Mouse (Mus musculus) layer of hippocampus, adult 9-11 months (tissue): ENCODE data around the gene Dhrs3.

ENCODE experiments used
- DNase-seq: peaks from one replicate; pipeline ENCODE4 v3.0.0; 2022

Gene Dhrs3

GRCm38 (mm10) chr4:144892133-144892936 is at the start of gene Dhrs3:
Gene Dhrs3 (plus strand): TSS chr4:144892827.
- DNase-seq = peak; percentile 89

DNA sequence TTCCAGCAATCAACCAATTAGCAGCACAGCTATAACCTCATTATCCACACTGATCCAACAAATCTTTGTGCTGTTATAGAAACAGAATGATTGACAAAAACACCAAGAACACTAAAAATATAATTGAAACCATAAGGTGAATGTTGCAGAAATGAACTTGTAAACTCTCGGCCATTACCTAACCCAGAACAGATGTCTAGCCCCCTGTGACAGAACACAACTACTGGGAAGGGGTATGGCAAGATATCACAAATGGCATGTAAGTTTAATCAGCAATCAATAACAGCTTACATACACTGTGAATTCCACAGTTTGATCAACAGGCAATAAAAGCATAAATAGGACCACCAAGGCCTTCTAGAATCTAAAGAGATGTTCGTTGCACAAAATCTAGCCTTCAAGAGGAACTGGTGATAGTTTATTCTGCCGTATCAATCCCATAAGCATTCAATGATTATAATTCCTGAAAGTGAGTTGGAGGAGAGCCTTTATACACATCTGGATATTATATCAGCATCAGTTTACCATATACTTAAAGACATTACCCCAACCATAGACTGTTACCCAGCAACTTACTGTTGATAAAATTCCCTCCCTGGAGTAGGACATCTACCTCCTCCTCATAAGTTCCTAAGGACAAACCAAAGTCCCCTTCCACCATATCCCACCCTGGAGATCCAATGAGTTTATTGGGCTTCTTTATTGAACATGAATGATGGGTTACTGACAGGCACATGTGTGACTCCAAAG is 30.7 kb upstream of the Dhrs3 start:
- no peak for DNase-seq

- peak; percentile 29 for DNase-seq
Observed at GRCm38 (mm10) chr4:144867926-144868325, 24.7 kb upstream of the Dhrs3 start.

- no peak for DNase-seq
Observed at GRCm38 (mm10) chr4:144868584-144868983, 24.0 kb upstream of the Dhrs3 start.

GRCm38 (mm10) chr4:144872905-144873304 is 19.7 kb upstream of the Dhrs3 start:
- no peak for DNase-seq

DNA sequence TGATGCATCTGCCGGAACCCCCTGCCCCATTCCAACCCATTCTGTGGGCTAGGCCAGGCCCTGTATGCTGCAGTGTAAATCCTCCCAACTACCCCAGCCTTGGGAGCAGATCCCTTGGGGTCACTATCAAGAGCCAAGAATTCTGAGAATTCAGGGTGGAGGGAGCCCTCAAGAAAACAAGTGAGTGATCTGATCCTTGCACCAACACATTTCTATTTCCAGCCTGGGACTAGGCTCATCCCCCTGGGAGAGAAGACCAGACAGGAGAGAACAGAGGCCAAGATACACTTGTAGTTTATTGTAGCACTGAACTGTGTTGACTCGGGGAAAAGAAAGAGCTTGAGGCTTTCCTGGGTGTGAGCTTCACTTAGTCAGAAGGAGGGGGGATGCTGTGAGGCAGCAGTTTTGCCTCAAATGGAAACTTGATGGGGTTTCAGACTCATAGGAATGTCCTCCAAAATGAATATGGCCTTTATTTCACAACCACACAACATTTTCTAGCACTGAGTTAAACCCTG is 17.0 kb upstream of the Dhrs3 start:
- no peak for DNase-seq

DNA sequence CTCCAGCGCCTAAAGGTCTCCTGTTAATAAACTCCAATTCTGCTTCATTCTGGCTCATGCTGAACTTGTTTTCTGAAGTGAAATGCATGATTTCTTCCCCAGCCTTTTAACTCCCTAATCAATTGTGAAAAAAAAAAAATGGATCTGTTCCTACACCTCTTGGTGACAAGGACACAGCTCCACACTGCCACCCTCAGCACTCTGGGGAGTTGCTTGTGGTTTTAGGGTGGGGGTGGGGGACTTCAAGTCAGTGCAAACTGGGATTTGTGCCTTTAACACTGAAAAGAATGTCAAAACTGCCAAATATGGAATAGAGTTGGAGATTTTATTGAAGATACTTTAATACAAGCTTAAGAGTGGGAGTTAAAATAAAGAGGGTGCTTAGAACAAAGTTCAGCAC is 13.1 kb upstream of the Dhrs3 start:
- no peak for DNase-seq

DNA sequence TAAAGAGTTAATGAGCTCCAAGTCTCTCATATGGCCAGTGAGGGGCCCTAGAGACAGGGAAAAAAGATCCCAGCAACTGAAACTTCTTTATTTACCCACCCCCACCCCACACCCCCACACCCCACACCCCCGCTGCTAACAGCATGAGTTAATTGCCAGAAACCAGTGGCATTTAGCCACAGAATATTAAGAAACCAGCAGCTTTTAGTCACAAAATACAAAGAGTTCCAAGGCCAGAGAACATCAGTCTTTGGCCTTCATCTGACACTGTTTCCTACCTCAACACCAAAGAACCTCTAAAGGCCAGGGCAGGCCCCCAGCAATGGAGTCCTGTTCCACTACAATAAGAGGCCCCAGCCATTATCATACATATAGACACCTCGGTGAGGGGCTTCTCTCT is 11.3 kb upstream of the Dhrs3 start:
- no peak for DNase-seq

DNA sequence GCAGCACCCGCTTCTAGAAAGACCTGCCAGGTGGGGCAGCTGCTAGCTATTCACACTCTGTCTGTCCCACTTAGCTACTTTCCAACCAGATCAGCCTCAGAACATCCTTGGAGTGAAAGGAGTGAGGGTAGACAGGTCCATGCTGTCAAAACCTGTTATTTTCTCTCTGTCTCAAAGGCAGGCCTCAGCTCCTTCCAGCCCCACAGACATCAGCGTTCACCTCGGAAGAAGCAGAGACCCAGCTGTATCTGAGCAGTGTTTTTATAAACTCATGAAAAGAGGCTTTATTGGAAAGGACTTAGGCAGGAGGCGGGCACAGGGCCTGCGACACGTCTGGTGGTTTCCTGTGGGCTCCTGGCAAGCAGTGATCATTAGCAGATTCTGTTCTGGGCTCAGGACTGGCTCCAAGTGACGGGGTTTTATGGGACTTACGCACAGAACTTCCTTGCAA is 9.7 kb upstream of the Dhrs3 start:
- peak; percentile 33 for DNase-seq

DNA sequence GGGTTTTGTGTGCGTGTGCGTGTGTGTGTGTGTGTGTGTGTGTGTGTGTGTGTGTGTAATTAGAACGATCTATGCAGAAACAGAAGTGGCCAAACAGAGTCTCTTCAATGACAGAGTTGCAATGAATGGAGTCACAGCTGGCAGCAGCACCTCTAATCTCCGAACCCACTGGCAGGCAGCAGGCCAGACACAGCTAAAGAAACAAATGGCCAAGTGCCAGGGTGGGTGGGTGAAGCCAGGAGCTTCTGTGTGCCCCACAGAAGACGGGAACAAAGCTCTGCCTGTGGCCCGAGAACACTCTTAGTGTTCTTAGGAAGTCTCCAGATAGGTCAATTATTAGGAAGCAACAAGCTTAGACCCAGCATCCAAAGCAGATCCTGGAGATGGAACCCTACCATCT is 6.2 kb upstream of the Dhrs3 start:
- no peak for DNase-seq

DNA sequence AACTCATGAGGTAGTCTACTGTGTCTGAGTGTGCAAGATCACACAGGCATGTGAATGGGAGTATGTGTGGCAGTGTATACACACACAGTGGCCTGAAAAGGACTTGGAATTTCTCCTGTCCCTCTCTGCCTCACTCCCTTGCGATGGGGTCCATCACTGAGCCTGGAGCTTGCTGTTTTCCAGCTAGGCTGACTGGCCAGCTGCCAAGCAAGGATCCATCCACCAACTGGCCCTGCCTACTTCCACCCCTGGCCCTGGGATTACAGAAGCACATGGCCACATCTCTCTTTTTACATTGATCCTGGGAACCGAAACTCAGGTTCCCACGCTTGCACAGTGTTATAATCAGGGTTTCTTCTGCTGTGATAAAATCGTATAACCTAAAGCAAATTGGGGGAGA is 3.9 kb upstream of the Dhrs3 start:
- DNase-seq = no peak

- DNase-seq = no peak
Observed at GRCm38 (mm10) chr4:144889505-144890301, 2.9 kb upstream of the Dhrs3 start.

GRCm38 (mm10) chr4:144890690-144891120 is 1.9 kb upstream of the Dhrs3 start:
- DNase-seq = no peak

DNA sequence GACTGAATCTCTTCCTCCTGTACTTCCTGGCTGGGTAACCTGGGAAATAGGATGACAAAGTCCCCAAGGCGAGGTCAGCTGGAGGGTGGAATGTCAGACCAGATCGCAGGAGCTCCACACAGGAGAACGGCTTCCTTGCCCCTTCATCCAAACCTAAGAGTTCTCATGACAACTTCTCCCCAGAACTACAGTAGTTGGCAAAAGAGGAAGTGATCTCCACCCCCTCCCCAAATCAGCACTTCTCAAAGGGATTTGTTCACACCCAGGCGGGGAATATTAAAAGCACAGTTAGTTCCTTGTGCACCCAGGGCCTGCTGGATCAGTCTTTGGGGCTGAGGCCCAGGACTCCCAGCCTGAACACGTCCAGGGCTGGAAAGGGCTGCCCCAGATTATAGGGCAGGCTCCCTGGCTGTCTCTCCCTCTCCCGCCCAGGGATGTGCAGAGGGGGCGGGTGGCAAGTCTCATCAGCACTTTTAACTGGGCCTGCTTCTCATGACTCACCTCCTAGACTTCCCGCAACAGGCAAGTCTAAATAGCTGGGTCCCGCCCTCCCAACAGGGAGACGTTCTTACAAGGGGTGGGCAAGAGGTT is 1.4 kb upstream of the Dhrs3 start:
- DNase-seq = no peak

- DNase-seq = no peak
Observed at GRCm38 (mm10) chr4:144891743-144892132, 889 bp upstream of the Dhrs3 start.

- no peak for DNase-seq
Observed at GRCm38 (mm10) chr4:144892937-144893272, 278 bp downstream of the Dhrs3 start.

DNA sequence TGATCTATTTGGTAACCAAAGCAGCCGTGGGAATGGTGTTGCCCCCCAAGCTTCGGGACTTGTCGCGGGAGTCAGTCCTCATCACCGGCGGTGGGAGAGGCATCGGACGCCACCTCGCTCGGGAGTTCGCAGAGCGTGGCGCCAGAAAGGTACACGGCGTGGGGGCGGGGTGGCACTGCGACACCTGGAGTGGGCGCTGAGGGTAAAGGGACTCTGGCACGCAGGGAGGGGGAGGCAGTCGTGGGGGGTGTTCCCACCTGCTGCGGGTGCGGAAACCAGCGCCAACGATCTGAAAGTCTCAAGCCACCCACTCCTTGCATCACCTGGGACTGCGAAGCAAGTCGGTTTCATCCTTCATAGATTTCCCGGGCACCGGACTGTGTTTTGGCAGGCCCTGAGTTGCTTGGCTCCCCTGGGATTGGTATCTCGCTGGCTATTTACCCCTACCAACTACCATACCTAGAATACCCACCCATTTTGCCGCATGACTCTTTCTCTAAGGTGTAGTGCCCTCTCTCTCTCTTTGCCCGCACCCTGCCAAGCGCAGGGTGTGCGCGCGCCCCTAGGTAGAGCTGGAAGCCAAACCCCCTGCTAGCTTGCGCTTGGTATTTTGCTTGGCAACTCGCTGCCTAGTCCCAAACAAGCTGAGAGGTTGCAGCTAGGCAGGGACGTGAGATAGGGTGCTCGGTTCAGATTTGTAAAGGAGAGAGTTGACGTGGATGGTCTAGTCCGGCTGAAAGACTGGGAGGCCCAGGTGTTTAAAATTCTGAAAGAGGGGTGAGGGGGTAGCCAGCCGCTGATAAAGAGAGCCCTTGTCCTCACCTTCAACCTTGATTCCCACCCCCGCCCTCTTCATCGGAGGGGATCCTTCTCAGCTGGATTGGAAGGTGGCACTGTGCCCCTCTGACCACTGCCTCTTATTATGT is 1.2 kb downstream of the Dhrs3 start:
- DNase-seq = no peak

- no peak for DNase-seq
Observed at GRCm38 (mm10) chr4:144894487-144895210, 2.0 kb downstream of the Dhrs3 start.

GRCm38 (mm10) chr4:144895211-144895590 is 2.6 kb downstream of the Dhrs3 start:
- no peak for DNase-seq

GRCm38 (mm10) chr4:144896321-144896720 is 3.7 kb downstream of the Dhrs3 start:
- DNase-seq = no peak

GRCm38 (mm10) chr4:144898036-144898649 is 5.5 kb downstream of the Dhrs3 start:
- no peak for DNase-seq
